Mouse (Mus musculus): Measurements from ENCODE around the gene Fndc4.

Gene Fndc4

GRCm38 (mm10) chr5:31257616-31258015 lies 38.3 kb downstream of the Fndc4 start:
- DNase-seq (ENCODE audit: inconsistent ontology term) = no peak

DNA sequence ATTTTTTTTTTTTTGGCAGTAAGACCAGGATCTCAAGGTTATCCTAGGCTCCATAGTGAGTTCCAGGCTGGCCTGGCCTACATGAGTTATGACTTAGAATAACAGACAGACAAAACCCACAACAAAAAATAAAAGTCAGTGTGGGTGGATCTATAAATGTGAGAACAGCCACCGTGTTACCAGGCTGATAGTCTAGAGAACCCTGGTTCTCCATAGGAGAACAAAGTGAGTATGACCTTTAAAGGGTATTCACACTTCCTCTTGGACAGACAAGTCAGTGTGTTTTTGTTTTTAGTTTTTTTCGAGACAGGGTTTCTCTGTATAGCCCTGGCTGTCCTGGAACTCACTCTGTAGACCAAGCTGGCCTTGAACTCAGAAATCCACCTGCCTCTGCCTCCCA lies 39.9 kb downstream of the Fndc4 start:
- DNase-seq (ENCODE audit: inconsistent ontology term) = no peak

GRCm38 (mm10) chr5:31255381-31255780 lies 40.5 kb downstream of the Fndc4 start:
- no peak for DNase-seq (ENCODE audit: inconsistent ontology term)

- DNase-seq (ENCODE audit: inconsistent ontology term) = no peak
These were observed 41.0 kb downstream of the Fndc4 start for GRCm38 (mm10) chr5:31254901-31255300.

DNA sequence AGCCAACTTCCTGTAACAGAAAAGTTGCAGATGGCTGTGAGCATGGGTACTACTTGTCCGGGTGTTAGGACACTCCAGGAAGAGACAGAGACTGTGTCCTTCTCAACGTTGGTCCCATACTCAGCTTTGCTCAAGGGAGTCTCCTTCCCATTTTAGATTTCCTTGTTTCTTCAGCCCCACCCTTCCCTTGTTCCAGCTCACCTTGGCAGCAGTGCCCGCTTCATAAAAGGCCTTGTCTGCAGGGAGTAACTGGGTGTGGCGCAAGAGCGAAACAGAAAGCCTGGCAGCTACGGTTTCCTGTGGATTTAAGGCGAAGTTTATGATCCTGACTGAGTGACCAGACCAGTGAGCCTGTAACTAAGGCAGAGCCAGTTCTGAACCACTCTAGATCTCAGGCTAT lies 41.4 kb downstream of the Fndc4 start:
- DNase-seq (ENCODE audit: inconsistent ontology term) = no peak

DNA sequence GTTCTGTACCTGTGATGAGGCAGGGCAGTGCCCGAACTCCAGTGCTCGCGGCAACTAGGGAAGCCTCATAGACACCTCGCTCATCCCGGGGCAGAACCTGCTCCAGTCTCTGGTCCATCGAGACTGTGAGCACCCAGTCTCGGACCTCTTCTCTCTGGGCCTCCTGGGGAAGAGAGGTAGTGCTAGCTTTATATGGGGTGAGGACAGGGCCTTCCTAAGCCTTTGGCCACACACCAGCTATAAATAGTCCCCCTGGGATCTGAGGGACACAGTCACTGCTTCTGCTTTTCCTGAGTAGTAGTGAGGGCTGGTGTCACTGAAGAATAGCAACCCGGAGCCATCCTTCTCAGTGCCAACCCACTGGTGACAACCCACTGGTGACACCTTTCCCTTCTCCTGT lies 42.1 kb downstream of the Fndc4 start:
- no peak for DNase-seq (ENCODE audit: inconsistent ontology term)

- no peak for DNase-seq (ENCODE audit: inconsistent ontology term)
These were observed 42.9 kb downstream of the Fndc4 start for GRCm38 (mm10) chr5:31252795-31253545.

- no peak for DNase-seq (ENCODE audit: inconsistent ontology term)
These were observed 43.7 kb downstream of the Fndc4 start for GRCm38 (mm10) chr5:31252151-31252550.

GRCm38 (mm10) chr5:31251541-31252101 lies 44.3 kb downstream of the Fndc4 start, which contains the start of gene Krtcap3:
TSS of gene Krtcap3 (plus strand) at chr5:31251691.
- no peak for DNase-seq (ENCODE audit: inconsistent ontology term)

DNA sequence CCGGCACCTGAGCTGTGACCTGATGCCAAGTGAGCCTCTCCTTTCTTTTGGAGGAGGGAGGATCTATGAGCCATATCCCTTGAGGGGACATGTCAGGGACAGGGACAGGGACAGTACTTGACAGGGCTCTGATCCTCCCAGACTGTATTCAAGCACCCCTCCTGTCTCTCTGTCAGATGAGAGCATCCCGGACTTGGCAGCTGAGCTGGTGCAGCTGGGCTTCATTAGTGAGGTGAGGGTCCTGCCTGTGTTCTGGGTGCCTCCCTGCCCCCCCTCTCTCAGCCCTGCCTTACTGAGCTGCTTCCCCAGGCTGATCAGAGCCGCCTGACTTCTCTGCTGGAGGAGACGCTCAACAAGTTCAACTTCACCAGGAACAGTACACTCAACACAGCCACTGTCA lies 45.2 kb downstream of the Fndc4 start:
- no peak for DNase-seq (ENCODE audit: inconsistent ontology term)
